Mouse (Mus musculus) hindbrain, embryonic 11.5 days (tissue): ENCODE data around the gene Syne1. TPM values are rescaled to one million over a fixed set of nuclear protein-coding genes. Genes with fewer than 3 reads are reported as not detected.

Experiments used
- ATAC-seq: fragments of 200-750 bp; cut with Nextera tagmentation; 2 replicates; pipeline ENCODE4 v1.8.0; 2017; ENCODE audit warnings: mild to moderate bottlenecking, moderate TSS enrichment, moderate library complexity; ENCODE audit not compliant: low FRiP score
- DNase-seq: peaks from one replicate; pipeline ENCODE4 v3.0.0-alpha.2; 2015; ENCODE audit warnings: low spot score
- H3K27ac ChIP-seq: fragments of 300-500 bp; sonication (generic); 2 replicates; pipeline ENCODE4 v1.5.1; 2014; ENCODE audit warnings: mild to moderate bottlenecking, low read depth, low read length
- H3K27me3 ChIP-seq: fragments of 300-500 bp; sonication (generic); 2 replicates; pipeline ENCODE4 v1.6.1; 2014; ENCODE audit warnings: mild to moderate bottlenecking, low read length, moderate library complexity, mixed read lengths; ENCODE audit not compliant: control insufficient read depth, insufficient read depth
- H3K36me3 ChIP-seq: fragments of 300-500 bp; sonication (generic); 2 replicates; pipeline ENCODE4 v1.6.1; 2014; ENCODE audit warnings: mild to moderate bottlenecking, low read length, moderate library complexity, mixed read lengths; ENCODE audit not compliant: control insufficient read depth, insufficient read depth
- H3K4me1 ChIP-seq: fragments of 300-500 bp; sonication (generic); replicated peaks from 2 replicates; pipeline ENCODE4 v1.6.1; 2014; ENCODE audit warnings: low read length, mixed read lengths; ENCODE audit not compliant: control insufficient read depth, insufficient read depth
- H3K4me2 ChIP-seq: fragments of 300-500 bp; sonication (generic); replicated peaks from 2 replicates; pipeline ENCODE4 v1.6.1; 2014; ENCODE audit warnings: mild to moderate bottlenecking, low read depth, low read length
- H3K4me3 ChIP-seq: fragments of 300-500 bp; sonication (generic); 2 replicates; pipeline ENCODE4 v1.5.1; 2014; ENCODE audit warnings: low read depth, low read length
- H3K9ac ChIP-seq: fragments of 300-500 bp; sonication (generic); 2 replicates; pipeline ENCODE4 v1.6.1; 2014; ENCODE audit warnings: low read depth, low read length
- H3K9me3 ChIP-seq: fragments of 300-500 bp; sonication (generic); 2 replicates; pipeline ENCODE4 v1.6.1; 2016; ENCODE audit warnings: low read length; ENCODE audit not compliant: control insufficient read depth
- WGBS: fragments of 180-500 bp; shearing (Covaris S2); extraction: QIAGEN DNeasy Blood & Tissue Kit; methylation state at CpG from one replicate; pipeline ENCODE4 v1.1.7; 2014; 5-methylcytosine and 5-hydroxymethylcytosine counted together
- polyA plus RNA-seq: library from polyadenylated mRNA; unstranded; fragments of >200 nt; fragmentation: Nextera tagmentation; extraction: Ambion mirVana; gene quantifications from 2 replicates; pipeline ENCODE4 v1.2.1, GENCODE M21; 2014

Syne1 gene
- polyA plus RNA-seq, 1 experiment from 2014 or later = 6.3 TPM

- no peaks in the 10 kb centered on the region for H3K36me3 ChIP-seq
- H3K4me3 ChIP-seq = no peak overlapping the region
- DNase-seq (no peak), ATAC-seq (no peak)
- no peaks in the 10 kb centered on the region for H3K27me3 ChIP-seq
- no peak overlapping the region for H3K9ac ChIP-seq
- 54% methylated on average over 5 of the region's 5 CpGs for WGBS
- H3K27ac ChIP-seq = no peak overlapping the region
- no peaks in the 10 kb centered on the region for H3K4me1 ChIP-seq
- H3K4me2 ChIP-seq = no peak overlapping the region
- H3K9me3 ChIP-seq = no peaks in the 10 kb centered on the region
Measured at GRCm38 (mm10) chr10:5488097-5488496, 63.2 kb downstream of the Syne1 start.

GRCm38 (mm10) chr10:5480552-5481550 lies 70.4 kb downstream of the Syne1 start:
- no peak overlapping the region for H3K27ac ChIP-seq
- no peaks in the 10 kb centered on the region for H3K9me3 ChIP-seq
- ATAC-seq (0 out of 2 replicates have a peak, but pooled peaks have one; percentile 6), DNase-seq (no peak)
- no peaks in the 10 kb centered on the region for H3K36me3 ChIP-seq
- H3K4me2 ChIP-seq = no peak overlapping the region
- H3K9ac ChIP-seq = no peak overlapping the region
- H3K4me1 ChIP-seq = no peaks in the 10 kb centered on the region
- H3K4me3 ChIP-seq = no peak overlapping the region
- 74% methylated on average over 9 of the region's 9 CpGs for WGBS
- H3K27me3 ChIP-seq = no peaks in the 10 kb centered on the region

DNA sequence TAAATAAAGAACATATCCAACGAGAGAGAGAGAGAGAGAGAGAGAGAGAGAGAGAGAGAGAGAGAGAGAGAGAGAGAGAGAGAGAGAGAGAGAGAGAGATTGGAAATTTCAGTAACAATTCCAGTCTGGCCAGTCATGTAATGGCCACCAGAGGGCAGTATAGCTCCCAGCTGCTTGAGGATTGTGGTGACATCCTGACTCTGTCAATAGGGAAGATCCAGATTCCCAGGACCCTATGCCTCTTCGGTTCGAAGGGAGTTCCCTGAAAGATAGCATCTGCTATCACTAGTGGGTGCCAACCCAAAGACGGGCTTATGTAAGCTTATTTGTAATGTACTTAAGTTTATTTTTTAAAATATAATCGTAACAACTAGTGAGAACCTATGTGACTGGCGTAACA lies 71.2 kb downstream of the Syne1 start:
- peak; percentile 64 for ATAC-seq
- H3K4me3 ChIP-seq = no peak overlapping the region
- no peak overlapping the region for H3K9ac ChIP-seq
- no peaks in the 10 kb centered on the region for H3K27me3 ChIP-seq
- H3K4me1 ChIP-seq = no peaks in the 10 kb centered on the region
- H3K9me3 ChIP-seq = no peaks in the 10 kb centered on the region
- H3K4me2 ChIP-seq = no peak overlapping the region
- WGBS = 63% methylated on average over 6 of the region's 6 CpGs
- H3K36me3 ChIP-seq = no peaks in the 10 kb centered on the region
- DNase-seq = peak; percentile 68
- H3K27ac ChIP-seq = no peak overlapping the region

- no peaks in the 10 kb centered on the region for H3K27me3 ChIP-seq
Measured at GRCm38 (mm10) chr10:5468638-5469037, 82.6 kb downstream of the Syne1 start.

DNA sequence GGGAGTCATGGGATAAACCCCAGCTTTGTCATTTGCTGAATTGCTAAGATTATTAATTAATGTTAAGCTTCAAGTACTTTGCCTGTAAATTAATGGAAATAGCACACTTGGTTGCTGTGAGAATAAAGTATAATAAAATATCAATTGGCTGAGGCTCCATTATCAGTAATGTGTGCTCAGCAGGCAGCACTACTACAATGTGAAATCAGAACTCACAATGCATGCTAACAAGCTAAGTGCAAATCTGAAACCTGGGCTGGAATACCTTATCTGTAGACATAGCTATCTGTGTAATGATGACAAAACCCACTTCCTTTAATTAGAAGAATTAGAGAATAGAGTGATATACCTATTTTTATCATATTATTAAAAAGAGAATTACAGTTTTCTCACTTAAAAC lies 97.5 kb downstream of the Syne1 start:
- Histone ChIP-seq H3K36me3 (no peaks in the 10 kb centered on the region), H3K4me3 (no peak overlapping the region), H3K9me3 (no peaks in the 10 kb centered on the region), H3K27ac (no peak overlapping the region), H3K9ac (no peak overlapping the region), H3K4me2 (no peak overlapping the region), H3K4me1 (no peaks in the 10 kb centered on the region), H3K27me3 (no peaks in the 10 kb centered on the region)
- no peak for ATAC-seq
- no peak for DNase-seq

More at GRCm38 (mm10) chr10:5468638-5469037, 82.6 kb downstream of the Syne1 start:
- WGBS = 82% methylated on average over 2 of the region's 2 CpGs
- no peak overlapping the region for H3K27ac ChIP-seq
- no peak overlapping the region for H3K4me2 ChIP-seq
- no peak overlapping the region for H3K4me3 ChIP-seq
- H3K9ac ChIP-seq = no peak overlapping the region
- H3K9me3 ChIP-seq = no peaks in the 10 kb centered on the region
- no peaks in the 10 kb centered on the region for H3K36me3 ChIP-seq
- H3K4me1 ChIP-seq = no peaks in the 10 kb centered on the region
- DNase-seq = no peak
- ATAC-seq = no peak

DNA sequence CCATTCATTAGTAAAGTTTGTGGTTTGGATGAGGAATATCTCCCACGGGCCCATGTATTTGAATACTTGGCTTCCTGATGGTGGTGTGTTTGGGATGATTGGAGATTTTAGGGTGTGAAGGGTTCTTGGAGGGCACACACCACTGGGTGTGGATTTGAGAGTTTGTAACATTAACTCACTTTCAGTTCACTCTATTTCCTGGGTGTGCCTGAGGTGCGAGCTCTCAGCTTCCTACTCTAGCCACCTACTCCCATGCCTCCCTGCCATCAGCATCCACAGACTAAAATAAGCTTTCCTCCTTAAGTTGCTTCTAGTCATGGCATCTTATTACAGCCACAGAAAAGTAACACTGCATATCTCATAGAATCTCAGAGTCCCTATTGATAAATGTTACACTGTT lies 101.3 kb downstream of the Syne1 start:
- Histone ChIP-seq H3K9me3 (no peaks in the 10 kb centered on the region), H3K4me1 (no peaks in the 10 kb centered on the region), H3K9ac (no peak overlapping the region), H3K27ac (no peak overlapping the region), H3K36me3 (no peaks in the 10 kb centered on the region), H3K4me2 (no peak overlapping the region), H3K4me3 (no peak overlapping the region), H3K27me3 (no peaks in the 10 kb centered on the region)
- ATAC-seq = no peak
- WGBS = 89% methylated on average over 2 of the region's 2 CpGs
- DNase-seq = no peak

DNA sequence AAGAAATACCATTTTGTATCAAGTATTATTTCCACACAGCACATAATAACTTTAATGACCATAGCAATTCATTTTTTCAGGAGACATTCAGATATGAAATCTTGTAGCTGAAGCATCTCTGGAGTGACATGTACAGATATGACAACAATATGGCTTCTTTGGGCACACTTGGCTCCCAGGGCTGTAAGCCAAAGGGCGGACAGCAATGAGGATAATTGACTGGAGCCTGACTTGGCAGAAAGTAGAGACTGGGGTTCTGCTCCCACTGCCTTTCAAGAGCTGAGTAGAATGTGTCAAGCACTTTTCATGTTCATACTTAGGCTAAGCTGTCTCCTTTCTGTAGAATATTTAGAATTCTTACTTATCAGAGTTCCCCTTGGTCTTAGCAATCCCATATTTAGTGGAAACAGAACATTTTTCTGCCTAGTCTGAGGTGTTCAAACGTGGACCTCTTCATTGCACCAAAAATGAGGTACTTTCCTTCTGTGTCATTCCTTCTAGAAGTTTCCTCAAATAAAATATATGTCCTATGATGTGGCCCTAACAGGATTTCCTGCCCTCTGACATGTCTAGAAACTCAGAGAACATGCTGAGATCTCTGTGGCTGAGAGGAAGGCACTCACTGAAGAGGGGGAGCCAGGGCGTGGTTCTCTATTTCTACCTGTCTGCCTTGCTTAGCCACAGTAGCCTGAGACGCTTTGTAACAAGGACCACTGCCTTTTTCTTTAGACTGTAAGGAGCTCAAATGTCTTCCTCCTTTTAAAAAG lies 103.1 kb downstream of the Syne1 start:
- ATAC-seq = no peak
- H3K27ac ChIP-seq = no peak overlapping the region
- H3K4me1 ChIP-seq = no peaks in the 10 kb centered on the region
- no peak for DNase-seq
- 70% methylated on average over 4 of the region's 4 CpGs for whole genome bisulfite sequencing
- no peaks in the 10 kb centered on the region for H3K27me3 ChIP-seq
- H3K9ac ChIP-seq = no peak overlapping the region
- H3K36me3 ChIP-seq = no peaks in the 10 kb centered on the region
- no peaks in the 10 kb centered on the region for H3K9me3 ChIP-seq
- H3K4me3 ChIP-seq = no peak overlapping the region
- H3K4me2 ChIP-seq = no peak overlapping the region

GRCm38 (mm10) chr10:5445313-5445712 lies 106.0 kb downstream of the Syne1 start:
- H3K9me3 ChIP-seq = no peaks in the 10 kb centered on the region
- H3K36me3 ChIP-seq = no peaks in the 10 kb centered on the region
- no peak for DNase-seq
- H3K27ac ChIP-seq = no peak overlapping the region
- no peak overlapping the region for H3K4me2 ChIP-seq
- H3K4me1 ChIP-seq = no peaks in the 10 kb centered on the region
- no peak overlapping the region for H3K9ac ChIP-seq
- H3K27me3 ChIP-seq = no peaks in the 10 kb centered on the region
- WGBS = 94% methylated on average over 3 of the region's 3 CpGs
- no peak for ATAC-seq
- H3K4me3 ChIP-seq = no peak overlapping the region
